Mouse (Mus musculus) hindbrain, embryonic 15.5 days (tissue): Measurements from ENCODE around the gene Gm9857. TPM values are rescaled to one million over a fixed set of nuclear protein-coding genes. Genes with fewer than 3 reads are reported as not detected.

Experiments used
- ATAC-seq: fragments of 200-750 bp; cut with Nextera tagmentation; 2 replicates; pipeline ENCODE4 v1.8.0; 2017; ENCODE audit warnings: low read depth, moderate number of reproducible peaks, moderate TSS enrichment; ENCODE audit not compliant: low FRiP score
- H3K27ac ChIP-seq: fragments of 300-500 bp; sonication (generic); replicated peaks from 2 replicates; pipeline ENCODE4 v1.5.1; 2015; ENCODE audit warnings: mild to moderate bottlenecking, inconsistent platforms
- H3K27me3 ChIP-seq: fragments of 300-500 bp; sonication (generic); 2 replicates; pipeline ENCODE4 v1.6.1; 2015; ENCODE audit warnings: control low read depth, inconsistent platforms
- H3K36me3 ChIP-seq: fragments of 300-500 bp; sonication (generic); 2 replicates; pipeline ENCODE4 v1.6.1; 2015; ENCODE audit warnings: control low read depth, inconsistent platforms
- H3K4me1 ChIP-seq: fragments of 300-500 bp; sonication (generic); replicated peaks from 2 replicates; pipeline ENCODE4 v1.6.1; 2015; ENCODE audit warnings: control low read depth, inconsistent platforms
- H3K4me2 ChIP-seq: fragments of 300-500 bp; sonication (generic); 2 replicates; pipeline ENCODE4 v1.6.1; 2015; ENCODE audit warnings: moderate library complexity, mild to moderate bottlenecking, inconsistent platforms
- H3K4me3 ChIP-seq: fragments of 300-500 bp; sonication (generic); 2 replicates; pipeline ENCODE4 v1.5.1; 2015; ENCODE audit warnings: mild to moderate bottlenecking, inconsistent platforms
- H3K9ac ChIP-seq: fragments of 300-500 bp; sonication (generic); 2 replicates; pipeline ENCODE4 v1.6.1; 2015; ENCODE audit warnings: inconsistent platforms
- H3K9me3 ChIP-seq: fragments of 300-500 bp; sonication (generic); 2 replicates; pipeline ENCODE4 v1.6.1; 2016; ENCODE audit warnings: control low read depth, inconsistent platforms
- WGBS: fragments of 180-500 bp; shearing (Covaris S2); methylation state at CpG from one replicate; pipeline ENCODE4 v1.1.7; 2015; 5-methylcytosine and 5-hydroxymethylcytosine counted together
- polyA plus RNA-seq: library from polyadenylated mRNA; unstranded; fragments of >200 nt; fragmentation: Nextera tagmentation; extraction: Ambion mirVana; gene quantifications from 2 replicates; pipeline ENCODE4 v1.2.1, GENCODE M21; 2015

The Gm9857 gene
- polyA plus RNA-seq, 1 experiment from 2014 or later = not detected

DNA sequence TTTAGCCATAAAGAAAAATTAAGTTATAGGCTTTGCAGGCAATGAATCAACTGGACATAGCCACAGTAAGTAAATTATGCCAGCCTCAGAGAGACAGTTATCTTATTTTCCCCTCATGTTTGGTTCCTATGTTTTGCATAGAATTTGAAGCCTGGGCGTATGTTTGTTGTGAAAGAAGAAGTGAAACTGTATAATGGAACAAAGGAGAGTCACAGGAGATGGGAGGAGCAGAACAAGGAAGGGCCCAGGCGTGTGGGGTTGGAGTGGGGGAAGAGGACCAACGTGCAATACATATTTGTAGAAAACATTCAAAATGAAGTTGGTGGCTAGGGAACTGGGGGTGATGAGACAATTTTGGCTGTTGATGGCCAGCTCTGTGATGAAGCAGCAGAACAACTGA, 40.1 kb downstream of the Gm9857 start:
- no peaks in the 10 kb centered on the region for H3K27me3 ChIP-seq
- H3K36me3 ChIP-seq = peaks cover 27% of the 10 kb centered on the region
- no peak for ATAC-seq
- H3K9ac ChIP-seq = no peak overlapping the region
- H3K27ac ChIP-seq = no peak overlapping the region
- no peak overlapping the region for H3K4me2 ChIP-seq
- H3K4me3 ChIP-seq = no peak overlapping the region
- WGBS = 91% methylated on average over 3 of the region's 3 CpGs
- no peaks in the 10 kb centered on the region for H3K9me3 ChIP-seq
- no peaks in the 10 kb centered on the region for H3K4me1 ChIP-seq

DNA sequence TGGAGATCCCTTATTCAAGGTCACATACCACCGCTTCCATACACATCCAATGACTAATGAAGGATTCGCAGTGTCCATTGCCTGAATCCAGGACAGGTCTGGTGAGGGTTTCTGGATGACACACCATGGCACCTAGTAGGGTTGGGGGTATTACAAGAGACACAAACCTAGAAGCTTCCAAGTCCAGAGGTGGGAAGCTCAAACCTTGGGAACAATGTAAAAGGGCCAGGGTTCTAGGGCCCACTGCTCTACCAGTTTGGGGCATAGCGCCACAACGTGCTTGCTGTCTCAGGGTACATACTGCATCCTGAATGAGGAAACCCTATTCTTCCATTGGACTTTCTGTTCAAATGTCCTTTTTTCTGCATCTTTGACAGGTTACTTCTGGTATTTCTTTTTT, 41.6 kb downstream of the Gm9857 start:
- ATAC-seq = no peak
- Histone ChIP-seq H3K9me3 (no peaks in the 10 kb centered on the region), H3K9ac (no peak overlapping the region), H3K4me2 (no peak overlapping the region), H3K27me3 (no peaks in the 10 kb centered on the region), H3K4me1 (no peaks in the 10 kb centered on the region), H3K4me3 (no peak overlapping the region), H3K27ac (no peak overlapping the region), H3K36me3 (peaks cover 12% of the 10 kb centered on the region)
- WGBS = 93% methylated on average over 4 of the region's 4 CpGs

DNA sequence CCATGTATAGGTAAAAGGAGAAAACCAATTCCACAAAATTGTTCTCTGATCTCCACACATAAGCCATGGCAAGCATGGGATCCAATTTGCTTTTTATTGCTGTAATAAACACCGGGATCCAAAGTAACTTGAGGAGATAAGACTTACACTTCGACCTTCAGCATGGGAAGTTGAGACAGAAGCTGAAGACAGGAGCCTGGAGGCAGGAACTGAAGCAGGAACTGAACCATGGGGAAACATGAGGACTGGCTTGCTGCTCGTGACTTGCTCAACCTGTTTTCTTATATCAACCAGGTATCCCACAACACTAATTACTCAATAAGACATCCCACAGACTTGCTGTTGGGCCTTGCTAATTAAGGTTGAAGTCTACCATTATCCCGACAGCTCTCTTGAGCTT, 47.3 kb downstream of the Gm9857 start:
- H3K27me3 ChIP-seq = no peaks in the 10 kb centered on the region
- WGBS = 79% methylated on average over 4 of the region's 4 CpGs
- no peak overlapping the region for H3K27ac ChIP-seq
- ATAC-seq = no peak
- no peaks in the 10 kb centered on the region for H3K9me3 ChIP-seq
- no peaks in the 10 kb centered on the region for H3K36me3 ChIP-seq
- H3K4me3 ChIP-seq = no peak overlapping the region
- H3K9ac ChIP-seq = no peak overlapping the region
- no peak overlapping the region for H3K4me2 ChIP-seq
- no peaks in the 10 kb centered on the region for H3K4me1 ChIP-seq

DNA sequence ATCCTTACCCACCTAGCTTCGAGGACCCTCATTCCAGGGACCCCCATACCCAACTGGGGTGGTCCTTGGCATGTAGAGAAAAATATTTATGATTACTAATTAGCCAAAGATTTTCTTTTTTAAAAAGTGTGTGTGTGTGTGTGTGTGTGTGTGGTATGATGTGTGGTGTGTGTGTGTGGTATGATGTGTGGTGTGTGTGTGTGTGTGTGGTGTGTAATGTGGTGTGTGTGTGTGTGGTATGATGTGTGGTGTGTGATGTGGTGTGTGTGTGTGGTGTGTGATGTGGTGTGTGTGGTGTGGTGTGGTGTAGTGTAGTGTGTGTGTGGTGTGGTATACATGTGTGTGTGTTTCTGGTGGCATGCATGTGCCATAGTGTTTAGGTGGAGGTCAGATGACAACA, 48.2 kb downstream of the Gm9857 start:
- no peaks in the 10 kb centered on the region for H3K36me3 ChIP-seq
- no peak overlapping the region for H3K9ac ChIP-seq
- H3K27ac ChIP-seq = no peak overlapping the region
- WGBS = 84% methylated on average over 1 of the region's 1 CpGs
- H3K9me3 ChIP-seq = no peaks in the 10 kb centered on the region
- H3K4me3 ChIP-seq = no peak overlapping the region
- no peaks in the 10 kb centered on the region for H3K4me1 ChIP-seq
- no peak for ATAC-seq
- H3K27me3 ChIP-seq = no peaks in the 10 kb centered on the region
- H3K4me2 ChIP-seq = no peak overlapping the region

Other genes with a start within 250 kb of the Gm9857 start
- gene Gpsm2, start 218.1 kb downstream of the Gm9857 start, polyA plus RNA-seq = 20.2 and 22.6 TPM in 2 replicates
- not detected in 2 replicates for gene Aknad1, start 200.8 kb downstream of the Gm9857 start, polyA plus RNA-seq
- gene Stxbp3, start 99.9 kb downstream of the Gm9857 start, polyA plus RNA-seq = 14.5 and 15.5 TPM in 2 replicates
- gene Fndc7, start 50.4 kb downstream of the Gm9857 start, polyA plus RNA-seq = 0.05 TPM in 1 of 2 replicates, not detected in the other
- 51.8 and 54.4 TPM in 2 replicates for gene Prpf38b, start 28.7 kb downstream of the Gm9857 start, polyA plus RNA-seq
- gene Henmt1, start 572 bp downstream of the Gm9857 start, polyA plus RNA-seq = 2.3 and 2.5 TPM in 2 replicates
- gene Fam102b, start 87.2 kb upstream of the Gm9857 start, polyA plus RNA-seq = 25.1 and 25.6 TPM in 2 replicates
- gene Slc25a54, start 140.0 kb upstream of the Gm9857 start, polyA plus RNA-seq = not detected in 2 replicates
- gene Slc25a24, start 182.7 kb upstream of the Gm9857 start, polyA plus RNA-seq = 5.1 and 5.4 TPM in 2 replicates